Mouse (Mus musculus): ENCODE data around the gene Try4. TPM values are rescaled to one million over a fixed set of nuclear protein-coding genes. Genes with fewer than 3 reads are reported as not detected.

The Try4 gene
- not detected for total RNA-seq (2023)

GRCm38 (mm10) chr6:41301969-41302368 lies at the start of gene Try4:
TSS of gene Try4 (plus strand) at chr6:41302269.

GRCm38 (mm10) chr6:41316741-41317140 lies 14.7 kb downstream of the Try4 start, which contains the start of gene Try5:
TSS of gene Try5 (minus strand) at chr6:41316841.

GRCm38 (mm10) chr6:41353932-41354331 lies 51.9 kb downstream of the Try4 start, which contains the start of gene Try10:
TSS of gene Try10 (plus strand) at chr6:41354105.

Other genes with a start within 250 kb of the Try4 start
- gene Try5, start 14.6 kb downstream of the Try4 start, total RNA-seq (2023) = 1 to 10 TPM in 1 of 2 experiments, not detected in 1; 1.4 TPM
- gene Try10, start 51.8 kb downstream of the Try4 start, total RNA-seq (2023) = not detected
- gene Prss3, start 75.4 kb downstream of the Try4 start, total RNA-seq (2023) = not detected
- not detected for gene Gm5771, start 90.1 kb downstream of the Try4 start, total RNA-seq (2023)
- gene Gm10334, start 143.9 kb downstream of the Try4 start, total RNA-seq (2023) = not detected
- gene Prss1, start 156.7 kb downstream of the Try4 start, total RNA-seq (2023) = not detected
- gene Prss2, start 219.5 kb downstream of the Try4 start, total RNA-seq (2023) = 1 to 10 TPM in 1 of 2 experiments, not detected in 1; 1.8 TPM

All from monocyte, adult 59 days (primary cell).